Mouse (Mus musculus) hematopoietic stem cell, adult 5-6 weeks (primary cell): ENCODE measurements around the gene Gm12117. TPM values are rescaled to one million over a fixed set of nuclear protein-coding genes. Genes with fewer than 3 reads are reported as not detected.

ENCODE experiments used
- ATAC-seq, 2 experiments: fragments of 125-278 bp in 1 of 2; replicated peaks in 1 of 2; 2 replicates each; pipeline ENCODE4 v1.8.0; 2016 to 2017; ENCODE audit warnings: inconsistent platforms in 2 of 2, mild to moderate bottlenecking in 2 of 2, moderate number of reproducible peaks in 2 of 2, low read depth in 1 of 2, moderate TSS enrichment in 1 of 2; ENCODE audit not compliant: low FRiP score in 2 of 2, poor library complexity in 2 of 2, severe bottlenecking in 2 of 2, insufficient read depth in 1 of 2, low TSS enrichment in 1 of 2
- total RNA-seq: library from RNA; stranded (forward); fragments of 172-1452, 232-1000 nt; gene quantifications from 2 replicates; pipeline ENCODE4 v1.2.3, GENCODE M21; 2017

Gm12117 gene
- total RNA-seq = 1.6 TPM in 1 of 2 replicates, not detected in the other

DNA sequence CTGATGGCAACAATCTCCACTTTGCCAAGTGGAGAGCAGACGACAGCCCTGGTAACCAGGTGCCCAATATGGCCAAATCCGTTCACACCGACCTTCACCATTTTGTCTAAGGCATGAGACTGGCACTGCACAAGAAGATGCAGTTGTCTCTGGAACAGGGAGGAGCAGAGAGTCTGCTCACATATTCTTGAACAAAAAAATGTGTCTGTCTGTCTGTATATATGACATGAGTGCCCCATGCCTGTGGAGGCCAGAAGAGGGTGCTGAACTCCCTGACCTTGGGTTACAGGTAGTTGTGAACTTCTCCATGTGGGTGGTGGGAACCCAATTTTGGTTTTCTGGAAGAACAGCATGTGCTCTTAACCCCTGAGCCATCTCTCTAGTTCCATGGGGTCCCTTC is at the start of gene Gm12117:
Gm12117 (minus strand) TSS at position 101 of the 400 bp plus-strand sequence.
- ATAC-seq = no peak

DNA sequence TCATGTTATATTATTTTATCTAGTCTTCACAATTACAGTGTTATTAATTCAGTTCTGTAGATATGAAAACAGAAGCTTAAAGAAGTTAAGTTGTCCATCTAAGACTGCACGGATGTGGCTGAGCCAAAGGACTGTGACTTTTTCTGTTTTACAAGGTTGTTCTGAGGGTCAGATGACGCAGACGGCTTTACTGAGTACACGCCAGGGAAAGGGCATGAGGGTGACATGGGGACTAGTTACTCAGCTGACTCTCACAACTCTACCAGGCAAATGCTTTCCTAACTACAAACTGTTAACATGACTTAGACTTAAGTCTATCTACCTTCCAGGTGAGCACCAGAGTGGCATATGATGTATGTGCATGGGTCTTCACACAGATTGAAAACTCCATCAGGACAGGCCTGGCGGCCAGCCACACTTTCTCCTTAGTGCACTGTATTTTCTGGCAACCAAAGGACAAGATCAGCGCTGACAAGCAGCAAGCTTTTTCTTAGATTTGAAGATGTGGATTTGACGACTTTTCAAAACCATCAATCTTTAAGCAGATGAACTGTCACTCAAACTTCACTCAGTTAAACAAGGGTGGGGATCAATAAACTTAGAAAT is 42.6 kb upstream of the Gm12117 start:
- ATAC-seq = no peak

DNA sequence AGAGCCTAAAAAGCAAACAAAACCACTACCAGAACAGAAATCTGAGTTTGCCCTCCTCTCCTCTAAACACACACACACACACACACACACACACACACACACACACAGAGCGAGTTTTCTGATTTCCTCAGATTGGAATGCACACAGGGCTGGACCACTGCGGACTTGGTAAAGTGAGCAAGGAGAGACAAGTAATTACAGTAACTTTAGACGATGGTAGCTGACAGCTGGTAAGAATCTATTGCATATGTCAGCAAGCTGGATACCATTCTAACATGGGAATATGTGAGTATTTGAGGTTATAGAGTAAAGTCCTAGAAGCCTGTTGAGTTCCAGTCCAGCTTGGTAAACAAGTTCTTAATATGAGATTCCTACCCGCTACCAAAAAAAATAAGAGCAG is 33.0 kb upstream of the Gm12117 start:
- ATAC-seq = no peak

- no peak for ATAC-seq
Observed at GRCm38 (mm10) chr11:33300859-33301258, 24.3 kb upstream of the Gm12117 start.

- no peak for ATAC-seq
Observed at GRCm38 (mm10) chr11:33299371-33299770, 22.8 kb upstream of the Gm12117 start.

DNA sequence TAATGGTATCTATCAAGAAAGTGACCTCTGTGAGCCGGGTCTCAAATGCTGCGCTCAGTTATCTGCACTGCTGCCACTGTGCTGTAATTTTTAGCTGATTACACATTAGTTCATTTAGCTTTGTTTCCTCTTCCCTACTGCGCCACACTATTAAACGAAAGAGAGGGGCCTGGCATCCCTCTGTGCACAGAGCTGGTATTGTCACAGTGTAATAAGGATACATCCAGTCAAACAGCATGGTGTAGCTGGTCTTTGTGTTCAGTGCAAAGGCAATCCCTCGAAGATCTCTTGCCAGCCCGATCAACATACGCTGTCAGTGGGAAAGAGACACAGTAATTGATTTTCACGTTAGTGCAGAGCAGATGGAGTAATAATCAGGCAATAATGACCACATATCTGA is 20.6 kb upstream of the Gm12117 start:
- ATAC-seq = no peak

DNA sequence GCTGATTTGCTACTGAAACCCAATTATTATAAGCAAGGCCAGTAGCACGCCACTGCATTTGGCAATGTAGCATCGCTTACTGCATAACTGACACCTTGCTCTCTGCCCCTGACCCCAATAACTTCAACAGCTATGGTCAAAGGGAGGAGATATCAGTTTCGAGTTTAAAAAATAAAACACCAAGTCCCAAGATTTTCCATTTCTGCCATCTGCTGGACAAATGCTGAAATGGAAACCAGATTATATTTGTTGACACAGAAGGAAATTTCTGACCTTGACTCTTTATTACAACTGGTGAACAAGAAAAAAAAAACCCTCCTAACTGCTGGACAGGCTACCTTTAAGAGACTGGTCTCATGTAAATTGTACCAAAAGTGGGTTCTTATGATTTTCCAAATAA is 18.9 kb upstream of the Gm12117 start:
- peak in 1 of 2 experiments; percentile 42; a peak in 1 of 4 replicates for ATAC-seq

DNA sequence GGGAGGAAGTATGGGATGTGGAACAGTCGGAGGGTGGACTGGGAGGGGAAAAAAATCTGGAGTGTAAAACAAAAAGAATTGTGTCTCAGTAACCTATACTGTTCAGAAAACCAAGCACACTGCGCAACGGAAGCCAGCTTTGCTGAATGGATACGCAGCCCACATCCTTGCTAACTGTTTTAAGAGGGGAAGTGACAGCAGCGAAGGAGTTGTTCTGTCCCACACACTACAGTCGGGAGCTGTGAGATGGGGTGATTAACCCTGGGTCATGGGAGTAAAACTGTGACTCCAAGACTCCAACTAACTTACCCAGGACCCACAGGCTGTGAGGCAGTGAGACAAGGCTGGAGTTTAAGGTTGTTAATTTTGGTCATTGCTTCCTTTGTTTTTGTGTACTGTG is 17.5 kb upstream of the Gm12117 start:
- peak in 1 of 2 experiments; percentile 49; a peak in 2 of 4 replicates for ATAC-seq

GRCm38 (mm10) chr11:33278571-33278970 is 2.0 kb upstream of the Gm12117 start:
- ATAC-seq = no peak

GRCm38 (mm10) chr11:33274816-33275215 is 1.7 kb downstream of the Gm12117 start:
- ATAC-seq = no peak

- peak; percentile 86 to 95 for ATAC-seq
Observed at GRCm38 (mm10) chr11:33274294-33274693, 2.2 kb downstream of the Gm12117 start.

DNA sequence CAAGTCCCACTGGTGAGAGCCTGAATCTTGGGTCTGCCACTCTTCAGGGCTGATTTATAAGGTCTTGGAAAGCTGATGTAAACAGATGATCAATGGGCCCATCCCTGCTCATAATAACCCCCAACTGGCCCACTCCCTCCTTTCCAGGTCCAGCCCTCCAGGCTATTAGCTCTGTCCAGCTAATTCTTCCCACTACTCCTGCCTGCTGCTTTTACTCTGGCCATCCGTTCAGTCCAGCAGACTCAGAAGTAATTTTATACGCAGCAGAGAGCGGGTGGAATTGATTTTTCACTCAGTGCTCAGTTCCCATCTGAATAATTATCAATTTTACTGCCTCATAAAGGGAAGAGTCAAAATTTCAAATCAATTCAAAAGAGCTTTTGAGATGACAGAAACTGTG is 36.2 kb downstream of the Gm12117 start:
- ATAC-seq = no peak

DNA sequence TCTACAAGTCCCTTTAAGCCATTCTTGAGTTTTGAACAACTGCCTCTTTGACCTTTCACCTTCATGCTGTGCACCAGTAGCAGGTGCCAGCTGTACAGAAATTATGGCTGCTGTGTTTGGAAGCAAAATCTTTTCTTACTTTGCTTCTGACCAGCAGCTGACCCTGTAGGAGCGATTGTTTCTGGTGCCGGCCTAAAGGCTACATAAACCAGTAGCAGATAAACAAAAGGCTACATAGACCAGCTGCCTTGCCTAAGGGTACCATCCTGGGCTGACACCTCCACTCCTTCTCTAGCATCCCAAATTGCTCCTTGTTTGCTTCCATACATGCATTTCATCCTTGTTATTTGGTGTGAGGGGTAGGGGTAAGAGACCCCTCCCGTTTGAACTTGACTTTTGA is 42.4 kb downstream of the Gm12117 start:
- no peak for ATAC-seq

DNA sequence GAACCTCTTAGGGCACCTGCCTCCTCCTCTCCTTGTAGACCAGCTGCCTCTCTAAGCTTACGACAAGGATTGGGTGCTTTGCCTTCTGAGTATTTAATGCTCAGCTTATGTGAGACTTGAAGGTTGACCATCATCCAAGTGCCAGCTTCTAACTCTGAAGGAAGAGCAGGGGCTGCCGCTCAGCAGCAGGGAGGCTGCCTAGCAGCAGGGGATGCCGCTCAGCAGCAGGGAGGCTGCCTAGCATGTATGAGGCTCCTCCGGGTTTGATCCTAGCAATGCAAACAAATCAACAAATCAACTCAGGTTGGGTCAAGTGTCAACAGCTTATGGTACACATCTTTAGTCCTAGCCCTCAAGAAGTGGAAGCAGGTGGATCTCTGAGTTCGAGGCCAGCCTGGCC is 44.5 kb downstream of the Gm12117 start:
- ATAC-seq = no peak

DNA sequence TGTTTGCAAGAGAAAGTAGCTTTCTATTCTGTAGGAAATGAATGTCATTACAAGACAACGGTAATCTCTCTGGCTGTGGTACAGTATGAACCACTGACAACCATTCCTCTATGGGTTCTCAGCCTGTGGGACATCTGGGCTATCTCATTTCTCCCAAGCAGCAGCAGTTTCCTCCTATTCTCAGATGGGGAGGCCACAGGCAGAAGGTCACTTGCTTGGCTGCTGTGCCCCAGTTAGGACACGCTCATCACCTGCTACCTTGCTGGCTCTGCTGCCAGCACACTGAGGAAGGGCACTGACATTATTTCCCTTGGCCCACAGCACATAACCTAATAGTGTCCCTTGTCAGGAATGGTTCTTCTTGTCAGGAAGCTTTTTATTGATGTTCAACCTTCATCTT is 48.4 kb downstream of the Gm12117 start:
- no peak for ATAC-seq

GRCm38 (mm10) chr11:33226516-33226915 is 50.0 kb downstream of the Gm12117 start:
- ATAC-seq = no peak
